Mouse (Mus musculus): Measurements from ENCODE around the gene Bach2. TPM values are rescaled to one million over a fixed set of nuclear protein-coding genes. Genes with fewer than 3 reads are reported as not detected.

The Bach2 gene
- polyA plus RNA-seq, 1 experiment = 57.6 TPM

- 81% methylated on average over 4 of the region's 4 CpGs for WGBS
- H3K27ac ChIP-seq (ENCODE audit: control insufficient read depth, insufficient read depth, low read depth, low read length, poor library complexity) = no peak overlapping the region
- H3K4me3 ChIP-seq (replicated peaks; ENCODE audit: control insufficient read depth, low read depth, low read length) = no peak overlapping the region
- no peak for TF ChIP-seq CTCF (IDR thresholded peaks at IDR 0.05; ENCODE audit: control insufficient read depth, insufficient read depth, low read length)
- no peak for TF ChIP-seq POLR2A (IDR thresholded peaks at IDR 0.05; ENCODE audit: borderline replicate concordance, control insufficient read depth, low read depth, low read length)
- peaks cover 2% of the 10 kb centered on the region for H3K4me1 ChIP-seq (ENCODE audit: control insufficient read depth, insufficient read depth, low read length)
Observed at GRCm38 (mm10) chr4:32218371-32218770, 20.2 kb upstream of the Bach2 start.

DNA sequence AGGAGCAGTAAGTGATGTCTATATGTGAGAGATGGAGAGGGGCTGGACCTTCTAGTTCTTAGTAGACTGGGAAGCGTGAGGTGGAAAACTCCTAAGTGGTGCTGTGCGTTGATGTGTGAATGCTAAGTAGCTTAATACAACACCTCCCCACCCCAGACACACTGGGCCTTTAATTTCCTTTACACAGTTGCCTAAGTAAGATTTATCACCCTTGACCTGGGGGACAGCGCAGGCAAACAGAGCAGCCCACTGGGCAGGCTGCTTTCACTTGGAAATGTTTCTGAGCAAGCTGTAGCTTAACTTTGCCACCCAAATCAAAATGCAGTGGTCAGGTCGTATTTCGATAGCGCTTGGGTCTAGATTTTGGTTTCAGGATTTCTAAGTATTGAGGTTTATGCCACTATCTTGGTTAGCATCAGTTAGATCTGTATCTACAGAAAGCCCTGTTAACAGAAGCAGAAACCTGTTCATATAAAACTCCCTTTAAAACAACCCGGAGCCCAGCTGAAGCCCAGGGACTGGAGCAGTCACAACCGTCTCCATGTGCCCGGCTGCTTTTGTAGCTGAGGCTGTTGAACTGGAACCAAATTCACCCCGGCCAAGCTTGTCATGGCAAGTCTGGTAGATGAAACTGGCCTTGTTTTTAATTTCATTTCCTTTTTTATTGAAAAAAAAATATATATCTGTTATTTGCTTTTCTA lies 19.0 kb upstream of the Bach2 start:
- Histone ChIP-seq H3K27ac (ENCODE audit: control insufficient read depth, insufficient read depth, low read depth, low read length, poor library complexity) (peak overlapping the region; percentile 88), H3K4me3 (replicated peaks; ENCODE audit: control insufficient read depth, low read depth, low read length) (no peak overlapping the region), H3K4me1 (ENCODE audit: control insufficient read depth, insufficient read depth, low read length) (peaks cover 5% of the 10 kb centered on the region)
- WGBS = 73% methylated on average over 10 of the region's 10 CpGs
- no peak for TF ChIP-seq CTCF (IDR thresholded peaks at IDR 0.05; ENCODE audit: control insufficient read depth, insufficient read depth, low read length)
- no peak for TF ChIP-seq POLR2A (IDR thresholded peaks at IDR 0.05; ENCODE audit: borderline replicate concordance, control insufficient read depth, low read depth, low read length)

DNA sequence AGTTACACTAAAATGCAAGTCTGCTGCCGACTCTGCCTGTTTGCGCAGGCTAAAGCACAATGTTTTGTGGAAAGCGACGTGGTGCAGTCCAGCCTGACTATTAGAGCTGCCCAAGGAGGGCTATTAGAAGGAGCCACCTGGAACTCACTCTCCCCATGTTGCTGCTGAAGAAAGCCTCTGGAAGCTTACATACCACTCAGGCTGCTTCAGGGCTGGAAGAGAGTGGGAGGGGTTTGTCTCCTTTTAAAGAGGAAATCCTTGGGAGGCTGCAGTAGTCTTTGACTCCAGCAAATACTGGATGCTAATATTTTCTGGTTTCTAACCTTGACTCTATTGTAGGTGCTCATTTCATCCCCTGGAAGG lies 18.5 kb upstream of the Bach2 start:
- Histone ChIP-seq H3K4me3 (replicated peaks; ENCODE audit: control insufficient read depth, low read depth, low read length) (no peak overlapping the region), H3K4me1 (ENCODE audit: control insufficient read depth, insufficient read depth, low read length) (peaks cover 5% of the 10 kb centered on the region), H3K27ac (ENCODE audit: control insufficient read depth, insufficient read depth, low read depth, low read length, poor library complexity) (peak overlapping the region; percentile 73)
- TF ChIP-seq POLR2A (IDR thresholded peaks at IDR 0.05; ENCODE audit: borderline replicate concordance, control insufficient read depth, low read depth, low read length) (no peak), CTCF (IDR thresholded peaks at IDR 0.05; ENCODE audit: control insufficient read depth, insufficient read depth, low read length) (no peak)
- WGBS = 77% methylated on average over 4 of the region's 4 CpGs

GRCm38 (mm10) chr4:32220961-32221360 lies 17.6 kb upstream of the Bach2 start:
- 73% methylated on average over 6 of the region's 6 CpGs for WGBS
- Histone ChIP-seq H3K4me3 (replicated peaks; ENCODE audit: control insufficient read depth, low read depth, low read length) (no peak overlapping the region), H3K27ac (ENCODE audit: control insufficient read depth, insufficient read depth, low read depth, low read length, poor library complexity) (peak overlapping the region; percentile 61; the same call in 1 of the 2 replicates), H3K4me1 (ENCODE audit: control insufficient read depth, insufficient read depth, low read length) (peaks cover 5% of the 10 kb centered on the region)
- no peak for TF ChIP-seq CTCF (IDR thresholded peaks at IDR 0.05; ENCODE audit: control insufficient read depth, insufficient read depth, low read length)
- TF ChIP-seq POLR2A (IDR thresholded peaks at IDR 0.05; ENCODE audit: borderline replicate concordance, control insufficient read depth, low read depth, low read length) = no peak

DNA sequence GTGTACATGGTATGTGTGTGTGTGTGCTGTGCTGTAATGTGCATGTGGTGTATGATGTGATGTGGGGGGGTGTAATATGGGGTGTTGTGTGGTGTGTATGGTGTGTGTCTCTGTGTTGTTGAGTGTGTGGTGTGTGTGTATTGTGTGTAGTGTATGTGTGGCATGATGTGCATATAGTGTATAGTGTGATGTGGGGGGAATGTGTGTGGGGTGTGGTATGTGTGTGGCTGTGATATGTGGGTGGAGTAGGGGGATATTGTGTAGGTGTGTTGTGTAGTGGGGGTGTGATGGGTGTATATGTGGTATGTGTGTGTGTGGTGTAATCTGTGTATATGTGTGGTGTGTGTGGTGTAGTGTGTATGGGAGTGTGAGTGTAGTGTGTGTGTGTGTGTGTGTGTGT lies 15.0 kb upstream of the Bach2 start:
- no peak overlapping the region for H3K4me3 ChIP-seq (replicated peaks; ENCODE audit: control insufficient read depth, low read depth, low read length)
- peaks cover 5% of the 10 kb centered on the region for H3K4me1 ChIP-seq (ENCODE audit: control insufficient read depth, insufficient read depth, low read length)
- no peak overlapping the region for H3K27ac ChIP-seq (ENCODE audit: control insufficient read depth, insufficient read depth, low read depth, low read length, poor library complexity)
- TF ChIP-seq CTCF (IDR thresholded peaks at IDR 0.05; ENCODE audit: control insufficient read depth, insufficient read depth, low read length) = no peak
- no peak for TF ChIP-seq POLR2A (IDR thresholded peaks at IDR 0.05; ENCODE audit: borderline replicate concordance, control insufficient read depth, low read depth, low read length)

DNA sequence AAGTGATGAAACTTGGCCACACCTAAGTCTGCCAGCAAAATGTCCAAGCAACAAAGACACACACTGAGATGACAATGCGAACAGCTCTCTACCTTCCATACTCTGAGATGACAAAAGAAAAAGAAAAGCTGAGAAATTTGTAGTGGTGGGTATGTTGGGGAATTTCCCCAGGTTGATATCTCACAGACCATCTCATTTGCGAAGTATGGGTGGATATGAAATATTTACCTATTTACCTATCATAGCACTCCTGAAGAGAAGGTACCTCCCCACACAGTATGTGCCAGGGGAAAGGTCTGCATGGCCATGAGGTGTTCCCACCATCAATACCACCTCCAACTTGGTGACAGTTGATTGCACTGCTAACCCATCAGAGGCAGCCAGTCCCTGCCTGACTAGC lies 13.4 kb upstream of the Bach2 start:
- TF ChIP-seq POLR2A (IDR thresholded peaks at IDR 0.05; ENCODE audit: borderline replicate concordance, control insufficient read depth, low read depth, low read length) (no peak), CTCF (IDR thresholded peaks at IDR 0.05; ENCODE audit: control insufficient read depth, insufficient read depth, low read length) (no peak)
- WGBS = 82% methylated on average over 2 of the region's 2 CpGs
- Histone ChIP-seq H3K4me3 (replicated peaks; ENCODE audit: control insufficient read depth, low read depth, low read length) (no peak overlapping the region), H3K27ac (ENCODE audit: control insufficient read depth, insufficient read depth, low read depth, low read length, poor library complexity) (no peak overlapping the region), H3K4me1 (ENCODE audit: control insufficient read depth, insufficient read depth, low read length) (peaks cover 5% of the 10 kb centered on the region)

GRCm38 (mm10) chr4:32227970-32228557 lies 10.5 kb upstream of the Bach2 start:
- TF ChIP-seq POLR2A (IDR thresholded peaks at IDR 0.05; ENCODE audit: borderline replicate concordance, control insufficient read depth, low read depth, low read length) (no peak), CTCF (IDR thresholded peaks at IDR 0.05; ENCODE audit: control insufficient read depth, insufficient read depth, low read length) (no peak)
- WGBS = 81% methylated on average over 8 of the region's 8 CpGs
- Histone ChIP-seq H3K4me3 (replicated peaks; ENCODE audit: control insufficient read depth, low read depth, low read length) (no peak overlapping the region), H3K4me1 (ENCODE audit: control insufficient read depth, insufficient read depth, low read length) (peaks cover 3% of the 10 kb centered on the region), H3K27ac (ENCODE audit: control insufficient read depth, insufficient read depth, low read depth, low read length, poor library complexity) (peak overlapping the region; percentile 55; the same call in 1 of the 2 replicates)

- Histone ChIP-seq H3K4me3 (replicated peaks; ENCODE audit: control insufficient read depth, low read depth, low read length) (no peak overlapping the region), H3K27ac (ENCODE audit: control insufficient read depth, insufficient read depth, low read depth, low read length, poor library complexity) (peak overlapping the region; percentile 71), H3K4me1 (ENCODE audit: control insufficient read depth, insufficient read depth, low read length) (no peaks in the 10 kb centered on the region; the same call in 1 of the 2 replicates)
- no peak for TF ChIP-seq CTCF (IDR thresholded peaks at IDR 0.05; ENCODE audit: control insufficient read depth, insufficient read depth, low read length)
- TF ChIP-seq POLR2A (IDR thresholded peaks at IDR 0.05; ENCODE audit: borderline replicate concordance, control insufficient read depth, low read depth, low read length) = no peak
- 63% methylated on average over 10 of the region's 10 CpGs for WGBS
Observed at GRCm38 (mm10) chr4:32229266-32229665, 9.3 kb upstream of the Bach2 start.
